Mouse (Mus musculus) embryonic facial prominence, embryonic 11.5 days (tissue): ENCODE data around the gene Prss22. TPM values are rescaled to one million over a fixed set of nuclear protein-coding genes. Genes with fewer than 3 reads are reported as not detected.

Experiments used
- ATAC-seq: fragments of 200-750 bp; cut with Nextera tagmentation; replicated peaks from 2 replicates; pipeline ENCODE4 v1.8.0; 2017; ENCODE audit warnings: low read depth; ENCODE audit not compliant: insufficient number of reproducible peaks, low FRiP score, low TSS enrichment
- DNase-seq: peaks from one replicate; pipeline ENCODE4 v3.0.0-alpha.2; 2015; ENCODE audit warnings: low spot score
- H3K27ac ChIP-seq: fragments of 300-500 bp; sonication (generic); replicated peaks from 2 replicates; pipeline ENCODE4 v1.5.1; 2014; ENCODE audit warnings: mild to moderate bottlenecking, low read depth, low read length, control low read depth
- H3K27me3 ChIP-seq: fragments of 300-500 bp; sonication (generic); 2 replicates; pipeline ENCODE4 v1.6.1; 2014; ENCODE audit warnings: mild to moderate bottlenecking, low read length, moderate library complexity, mixed read lengths; ENCODE audit not compliant: control insufficient read depth, insufficient read depth
- H3K36me3 ChIP-seq: fragments of 300-500 bp; sonication (generic); replicated peaks from 2 replicates; pipeline ENCODE4 v1.6.1; 2014; ENCODE audit warnings: low read depth, mild to moderate bottlenecking, low read length, moderate library complexity, mixed read lengths; ENCODE audit not compliant: control insufficient read depth, insufficient read depth
- H3K4me1 ChIP-seq: fragments of 300-500 bp; sonication (generic); 2 replicates; pipeline ENCODE4 v1.6.1; 2014; ENCODE audit warnings: low read length, mixed read lengths; ENCODE audit not compliant: control insufficient read depth, insufficient read depth
- H3K4me2 ChIP-seq: fragments of 300-500 bp; sonication (generic); 2 replicates; pipeline ENCODE4 v1.6.1; 2014; ENCODE audit warnings: low read depth, mild to moderate bottlenecking, control low read depth, low read length, moderate library complexity
- H3K4me3 ChIP-seq: fragments of 300-500 bp; sonication (generic); 2 replicates; pipeline ENCODE4 v1.5.1; 2014; ENCODE audit warnings: low read depth, low read length, control low read depth
- H3K9ac ChIP-seq: fragments of 300-500 bp; sonication (generic); replicated peaks from 2 replicates; pipeline ENCODE4 v1.6.1; 2014; ENCODE audit warnings: mild to moderate bottlenecking, control low read depth, low read length
- H3K9me3 ChIP-seq: fragments of 300-500 bp; sonication (generic); replicated peaks from 2 replicates; pipeline ENCODE4 v1.6.1; 2016; ENCODE audit warnings: mild to moderate bottlenecking, low read length, inconsistent platforms, mixed read lengths; ENCODE audit not compliant: control insufficient read depth
- WGBS: fragments of 180-500 bp; shearing (Covaris S2); extraction: QIAGEN DNeasy Blood & Tissue Kit; methylation state at CpG from one replicate; pipeline ENCODE4 v1.1.7; 2014; 5-methylcytosine and 5-hydroxymethylcytosine counted together
- polyA plus RNA-seq: library from polyadenylated mRNA; unstranded; fragments of >200 nt; fragmentation: Nextera tagmentation; extraction: Ambion mirVana; gene quantifications from 2 replicates; pipeline ENCODE4 v1.2.1, GENCODE M21; 2014

The Prss22 gene
- polyA plus RNA-seq, 1 experiment from 2014 or later, result 0.94 TPM

DNA sequence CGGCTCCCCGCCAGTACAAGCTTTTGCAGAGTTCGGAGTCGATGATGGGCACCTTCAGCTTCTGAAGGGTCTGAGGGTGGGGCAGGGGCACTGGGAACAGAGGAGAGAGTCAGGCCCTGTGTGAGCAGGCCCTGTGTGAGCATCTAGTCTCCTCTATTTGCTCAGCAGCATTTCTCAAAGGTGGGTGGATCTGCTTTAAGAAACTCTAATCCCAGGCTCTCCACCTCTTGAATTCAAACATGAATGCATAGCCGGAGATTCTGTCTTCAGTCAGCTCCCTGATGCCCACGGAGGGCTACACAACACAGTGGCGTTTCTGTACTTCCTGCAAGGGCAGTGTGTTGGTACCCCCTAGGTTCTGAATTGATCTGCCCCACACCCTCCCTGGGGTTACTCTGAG is 3.2 kb downstream of the Prss22 start:
- H3K4me3 ChIP-seq, result no peak overlapping the region
- H3K36me3 ChIP-seq, result no peaks in the 10 kb centered on the region
- 65% methylated on average over 7 of the region's 7 CpGs for WGBS
- H3K4me2 ChIP-seq, result no peak overlapping the region
- H3K9ac ChIP-seq, result no peak overlapping the region
- ATAC-seq (no peak), DNase-seq (no peak)
- no peaks in the 10 kb centered on the region for H3K27me3 ChIP-seq
- H3K27ac ChIP-seq, result no peak overlapping the region
- no peaks in the 10 kb centered on the region for H3K9me3 ChIP-seq
- no peaks in the 10 kb centered on the region for H3K4me1 ChIP-seq

DNA sequence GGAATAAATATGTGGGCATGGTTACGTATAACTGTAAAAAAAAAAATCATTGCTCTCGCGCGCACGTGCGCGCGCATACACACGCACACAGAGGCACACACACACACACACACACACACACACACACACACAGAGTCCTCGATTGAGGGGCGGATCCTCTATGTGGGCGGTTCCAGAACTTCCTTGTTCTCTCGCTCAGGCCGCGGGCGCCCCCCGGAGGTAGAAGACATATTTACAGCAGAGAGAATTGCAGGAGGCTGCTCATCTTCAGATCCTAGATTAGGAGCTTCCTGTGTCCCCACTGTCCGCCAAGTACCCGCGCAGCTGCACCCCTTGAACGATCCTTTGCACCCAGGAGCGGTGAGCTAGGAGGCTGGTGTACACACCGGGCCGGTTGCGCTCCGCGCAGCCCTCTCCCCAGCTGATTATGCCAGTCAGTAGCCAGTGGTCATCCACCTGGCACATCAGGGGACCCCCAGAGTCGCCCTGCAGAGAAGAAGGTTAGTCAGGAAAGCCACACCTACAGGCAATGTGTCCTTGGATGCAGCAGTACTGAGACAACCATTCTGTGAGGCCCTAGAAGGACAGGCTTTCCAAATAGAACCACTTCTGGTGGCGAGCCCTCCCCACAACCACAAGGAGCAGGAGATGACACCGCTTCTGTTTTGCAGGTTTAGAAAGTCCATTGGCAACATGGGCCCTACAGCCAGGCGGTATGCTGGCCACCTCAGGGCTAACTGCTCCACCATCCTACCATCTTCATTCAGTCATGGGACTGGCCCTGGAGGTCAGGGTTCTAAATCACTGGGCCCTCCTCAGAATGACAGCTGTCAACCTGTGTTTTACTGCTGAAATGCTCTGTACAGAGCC is 4.1 kb downstream of the Prss22 start:
- WGBS, result 12% methylated on average over 31 of the region's 31 CpGs

DNA sequence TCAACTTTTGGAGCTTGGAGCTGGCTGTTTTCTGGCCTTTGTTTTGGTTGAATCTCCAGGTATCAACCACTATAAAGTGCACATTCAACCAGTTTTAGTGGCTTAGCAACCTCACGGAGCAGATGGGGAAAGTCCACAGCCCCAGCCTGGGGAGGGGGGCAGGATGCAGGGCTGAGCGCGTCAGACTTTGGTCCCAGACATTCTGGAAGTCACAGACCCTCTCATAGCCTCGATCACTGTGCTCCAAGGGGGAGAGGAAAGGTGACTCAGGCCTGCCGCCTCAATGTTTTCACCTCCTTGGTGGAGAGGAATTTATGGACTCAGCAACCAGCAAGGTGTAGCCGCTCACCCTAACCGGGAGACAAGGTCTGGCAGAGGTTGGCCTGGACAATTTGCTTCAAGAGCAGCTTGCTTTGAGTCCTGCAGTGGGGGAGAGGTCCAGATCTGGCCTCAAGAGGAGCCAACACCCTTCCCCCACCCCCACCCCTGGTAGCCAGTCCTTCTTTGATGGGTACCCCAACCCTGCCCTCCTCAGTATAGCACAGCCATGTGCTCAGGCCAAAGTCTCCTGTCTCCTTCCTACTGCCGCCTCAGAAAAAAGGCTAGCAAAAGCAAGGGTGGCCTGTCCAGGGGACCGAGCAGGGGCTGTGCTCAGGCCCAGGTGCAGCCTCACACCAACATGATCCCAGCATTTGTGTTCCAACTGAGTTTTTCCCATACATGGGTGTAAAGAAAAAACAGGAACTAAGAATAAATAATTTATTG is 4.9 kb downstream of the Prss22 start:
- 67% methylated on average over 9 of the region's 9 CpGs for WGBS
- H3K27ac ChIP-seq, result no peak overlapping the region
- ATAC-seq, result peak; percentile 78
- H3K9ac ChIP-seq, result no peak overlapping the region
- no peak for DNase-seq
- H3K36me3 ChIP-seq, result no peaks in the 10 kb centered on the region
- H3K27me3 ChIP-seq, result no peaks in the 10 kb centered on the region
- no peaks in the 10 kb centered on the region for H3K9me3 ChIP-seq
- no peak overlapping the region for H3K4me3 ChIP-seq
- H3K4me1 ChIP-seq, result no peaks in the 10 kb centered on the region
- peak overlapping the region; percentile 24 for H3K4me2 ChIP-seq

More for the DNA sequence above, 4.1 kb downstream of the Prss22 start:
- Histone ChIP-seq H3K27ac (no peak overlapping the region), H3K27me3 (no peaks in the 10 kb centered on the region), H3K4me1 (no peaks in the 10 kb centered on the region), H3K36me3 (no peaks in the 10 kb centered on the region), H3K9me3 (no peaks in the 10 kb centered on the region), H3K4me2 (peak overlapping the region; percentile 49), H3K9ac (peak overlapping the region; percentile 64), H3K4me3 (peak overlapping the region; percentile 19; the same call in 1 of the 2 replicates)
- DNase-seq (peak; percentile 92), ATAC-seq (peak; percentile 51)

DNA sequence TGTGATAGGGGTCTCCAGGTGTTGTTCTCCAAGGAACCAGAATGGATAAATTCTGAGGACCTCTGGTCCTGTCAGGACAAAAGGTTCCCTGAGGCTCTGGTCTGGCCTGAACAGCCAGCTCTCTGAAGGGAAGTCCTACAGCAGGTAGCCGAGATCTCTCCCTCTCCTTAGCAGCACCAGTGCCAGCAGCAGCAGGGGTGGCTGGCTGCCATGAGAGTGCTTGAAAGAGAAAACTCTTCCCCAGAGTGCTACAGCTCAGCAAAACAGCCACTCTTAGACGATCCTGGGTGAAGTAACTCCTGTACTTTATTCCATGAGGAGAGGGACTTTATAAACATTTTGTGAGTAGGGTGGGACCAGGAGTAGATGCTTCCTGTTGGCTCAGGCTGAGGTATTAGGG is 8.1 kb downstream of the Prss22 start:
- Histone ChIP-seq H3K27me3 (no peaks in the 10 kb centered on the region), H3K4me2 (no peak overlapping the region), H3K4me3 (no peak overlapping the region), H3K27ac (no peak overlapping the region), H3K9ac (no peak overlapping the region), H3K36me3 (no peaks in the 10 kb centered on the region), H3K9me3 (no peaks in the 10 kb centered on the region), H3K4me1 (no peaks in the 10 kb centered on the region)
- DNase-seq (no peak), ATAC-seq (no peak)
- 56% methylated on average over 2 of the region's 2 CpGs for WGBS

DNA sequence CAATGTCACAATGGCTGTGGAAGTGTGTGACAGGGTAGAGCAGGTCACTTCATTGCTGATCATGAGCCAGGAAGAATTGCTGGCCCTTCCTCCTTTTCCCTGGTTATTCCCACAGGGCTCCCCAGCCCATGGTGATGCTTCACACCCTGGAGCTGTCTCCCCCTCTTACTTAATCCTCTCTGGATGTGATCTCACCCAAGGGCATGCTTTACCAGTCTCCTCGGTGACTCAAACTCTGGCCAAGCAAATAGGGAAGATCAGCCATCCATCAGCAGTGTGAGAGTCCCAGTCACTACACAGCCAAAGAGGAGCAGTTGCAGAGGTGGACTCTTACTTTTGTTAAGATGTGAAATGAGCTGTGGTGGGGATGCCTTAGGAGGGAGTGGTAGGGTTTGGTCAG is 12.9 kb downstream of the Prss22 start:
- Histone ChIP-seq H3K4me1 (no peaks in the 10 kb centered on the region), H3K9ac (no peak overlapping the region)
- 84% methylated on average over 1 of the region's 1 CpGs for WGBS

DNA sequence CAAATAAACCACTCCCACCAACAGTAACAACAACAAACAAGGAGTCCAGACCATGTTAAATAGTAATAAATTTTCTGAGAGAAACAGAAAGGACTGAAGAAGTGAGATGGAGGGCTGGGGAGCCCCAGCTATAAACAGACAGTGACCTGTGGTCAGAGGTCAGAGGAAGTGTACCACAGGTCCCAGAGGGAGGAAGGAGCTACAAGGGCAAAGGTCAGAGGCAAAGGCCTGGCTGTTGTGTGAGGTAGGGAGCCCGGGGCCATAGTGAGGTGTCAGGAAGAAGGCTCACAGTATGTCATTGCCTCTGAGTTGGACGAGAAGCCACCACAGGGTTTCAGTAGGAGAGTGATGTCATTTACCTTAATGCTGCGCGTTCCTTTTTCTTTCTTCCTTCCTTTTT is 15.0 kb downstream of the Prss22 start:
- Histone ChIP-seq H3K9ac (no peak overlapping the region), H3K36me3 (no peaks in the 10 kb centered on the region), H3K27me3 (no peaks in the 10 kb centered on the region), H3K9me3 (no peaks in the 10 kb centered on the region), H3K4me3 (no peak overlapping the region), H3K4me1 (no peaks in the 10 kb centered on the region), H3K4me2 (no peak overlapping the region), H3K27ac (no peak overlapping the region)
- 45% methylated on average over 4 of the region's 4 CpGs for WGBS
- DNase-seq (no peak), ATAC-seq (no peak)

More for the DNA sequence above, 12.9 kb downstream of the Prss22 start:
- Histone ChIP-seq H3K36me3 (no peaks in the 10 kb centered on the region), H3K4me2 (no peak overlapping the region), H3K9me3 (no peaks in the 10 kb centered on the region), H3K27me3 (no peaks in the 10 kb centered on the region), H3K4me3 (no peak overlapping the region), H3K27ac (no peak overlapping the region)
- no peak for DNase-seq
- no peak for ATAC-seq

DNA sequence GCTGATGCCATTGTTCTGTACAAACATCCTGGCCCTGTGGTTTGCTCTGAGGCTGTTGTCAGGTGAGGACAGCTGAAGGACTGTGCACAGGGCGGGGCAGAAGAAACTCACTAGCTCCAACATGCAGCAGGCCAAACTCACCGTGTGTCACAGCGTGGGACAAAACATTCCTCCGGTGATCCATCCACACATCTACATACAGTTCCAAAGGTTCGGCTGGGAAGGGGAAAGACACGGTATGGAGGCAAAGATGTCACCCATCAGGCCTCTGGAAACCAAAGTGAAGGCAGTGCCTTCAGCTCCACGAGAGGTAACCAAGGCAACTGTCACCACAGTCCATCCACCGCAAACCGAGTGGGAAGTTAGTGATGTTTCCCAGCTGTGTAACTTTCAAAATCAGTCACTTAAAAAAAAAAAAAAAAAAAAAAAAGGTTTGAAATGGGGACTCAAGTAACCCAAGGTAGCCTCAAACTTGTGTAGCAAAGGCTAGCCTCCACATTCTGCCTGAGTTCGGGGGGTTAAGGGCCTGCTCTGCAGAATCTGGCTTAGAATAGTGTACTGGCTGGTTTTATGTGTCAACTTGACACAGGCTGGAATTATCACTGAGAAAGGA is 17.5 kb downstream of the Prss22 start, which contains the start of gene Prss30:
Prss30 (minus strand) TSS at position 270 of the 613 bp plus-strand sequence.
- DNase-seq (no peak), ATAC-seq (no peak)
- no peaks in the 10 kb centered on the region for H3K36me3 ChIP-seq
- no peaks in the 10 kb centered on the region for H3K9me3 ChIP-seq
- H3K4me3 ChIP-seq, result no peak within 1 kb of the TSS
- no peak within 1 kb of the TSS for H3K4me2 ChIP-seq
- no peak within 1 kb of the TSS for H3K9ac ChIP-seq
- no peak within 1 kb of the TSS for H3K27ac ChIP-seq
- no peaks in the 10 kb centered on the region for H3K4me1 ChIP-seq
- no peaks in the 10 kb centered on the region for H3K27me3 ChIP-seq
- 78% methylated on average over 10 of the region's 10 CpGs for WGBS
